In genomic region chr4:42898914-42899313, GRCm38 (mm10) we compare ENCODE assay signal across 19 mouse cellular contexts. TPM values are rescaled to one million over a fixed set of nuclear protein-coding genes. Genes with fewer than 3 reads are reported as not detected.
"Had no signal": no experiment of that assay in that cellular context is flagged by ENCODE, and none has a peak within 500 bp of the region (broad histone marks: within the 10 kb centered on the region; RNA-seq: fewer than 3 reads in every experiment).

No protein-coding gene starts in this region.

- H3K4me3 ChIP-seq: midbrain, embryonic 10.5 days; midbrain, embryonic 13.5 days; myocyte; neural tube, embryonic 13.5 days; stomach, embryonic 15.5 days had no signal

- H3K27me3 ChIP-seq: midbrain, embryonic 13.5 days; neural tube, embryonic 13.5 days had no signal

- H3K9ac ChIP-seq: lung, embryonic 14.5 days; midbrain, embryonic 13.5 days; neural tube, embryonic 13.5 days; stomach, embryonic 15.5 days had no signal

- ATAC-seq: midbrain, embryonic 13.5 days; midbrain, embryonic 16.5 days had no signal

- H3K4me1 ChIP-seq: stomach, embryonic 15.5 days had no signal

- H3K9me3 ChIP-seq: midbrain, embryonic 10.5 days; midbrain, embryonic 13.5 days; neural tube, embryonic 13.5 days; stomach, embryonic 15.5 days had no signal

- DNase-seq: lung, adult 18-20 months; lung, embryonic 14.5 days; lung, postnatal 10 days; lung, postnatal 4 days; right cerebral cortex, postnatal 14 days; thymus, adult 2 months; thymus, postnatal 25 days; thymus, postnatal 4 days had no signal

- H3K36me3 ChIP-seq: midbrain, embryonic 10.5 days; midbrain, embryonic 13.5 days; neural tube, embryonic 13.5 days; stomach, embryonic 15.5 days had no signal

- H3K27ac ChIP-seq: midbrain, embryonic 10.5 days; midbrain, embryonic 13.5 days; neural tube, embryonic 13.5 days; stomach, embryonic 15.5 days; stomach, postnatal 0 days had no signal

- H3K4me2 ChIP-seq: lung, embryonic 14.5 days; midbrain, embryonic 13.5 days; neural tube, embryonic 13.5 days; stomach, embryonic 15.5 days had no signal

RNA-seq across cellular contexts. Expression of gene Phf24, which starts 17.5 kb away (rescaled TPM):
- polyA plus RNA-seq: myocyte had no signal

RNA-seq across cellular contexts. Expression of gene Fam205c, which starts 24.9 kb away (rescaled TPM):
- polyA plus RNA-seq: lung, embryonic 16.5 days; myocyte; spleen, adult 2 months; thymus, adult 2 months; urinary bladder, adult 2 months had no signal

RNA-seq across cellular contexts. Expression of gene Gm12394, which starts 42.3 kb away (rescaled TPM):
- polyA plus RNA-seq: liver, embryonic 16.5 days; myocyte; spleen, adult 2 months; stomach, embryonic 15.5 days; thymus, adult 2 months; urinary bladder, adult 2 months had no signal

RNA-seq across cellular contexts. Expression of gene Fam205a1, which starts 45.2 kb away (rescaled TPM):
- polyA plus RNA-seq: midbrain, embryonic 10.5 days; midbrain, embryonic 13.5 days; myocyte; spleen, adult 2 months; stomach, embryonic 15.5 days; stomach, postnatal 0 days had no signal
